28 mouse cellular contexts compared by ENCODE assay signal in genomic region chr12:94589033-94589432, GRCm38 (mm10).
DNase-seq lines count a peak whose midpoint lies in the region; ATAC-seq lines count a peak whose summit lies in the region.
"Had no signal": no experiment of that assay in that cellular context is flagged by ENCODE, and none has a peak within 500 bp of the region (broad histone marks: within the 10 kb centered on the region; RNA-seq: fewer than 3 reads in every experiment).

No protein-coding gene starts in this region.

- no peak for DNase-seq in heart, adult 9 months (ENCODE audit: low spot score in 2 of 2)
- DNase-seq in kidney, adult 11 months: no peak
- no peak for DNase-seq in lung, postnatal 10 days
- DNase-seq in mesoderm, embryonic 11.5 days (ENCODE audit: low read depth, low spot score): peak; percentile 47
- no peak for DNase-seq in thymus, adult 18-20 months
- DNase-seq: adrenal gland, adult 8-10 months; cerebellum, adult 18-20 months; cerebellum, postnatal 14 days; gastrocnemius, adult 2 months; liver; lung, postnatal 14 days; midbrain, embryonic 14.5 days; right cerebral cortex, postnatal 25 days; spleen, adult 18-20 months; thymus, postnatal 14 days had no signal

- no peak overlapping the region for H3K9ac ChIP-seq in heart, embryonic 12.5 days
- H3K9ac ChIP-seq in kidney, embryonic 16.5 days (replicated peaks; ENCODE audit: low read length): no peak overlapping the region
- no peak overlapping the region for H3K9ac ChIP-seq in lung, embryonic 15.5 days
- H3K9ac ChIP-seq: embryonic facial prominence, embryonic 15.5 days; intestine, embryonic 15.5 days; liver, embryonic 15.5 days; neural tube, embryonic 12.5 days had no signal

- peaks cover 13% of the 10 kb centered on the region; the same call in 1 of the 2 replicates for H3K4me1 ChIP-seq in heart, embryonic 12.5 days (replicated peaks)
- H3K4me1 ChIP-seq in kidney, embryonic 16.5 days (ENCODE audit: insufficient read depth, low read length): peaks cover 7% of the 10 kb centered on the region; the same call in 1 of the 2 replicates
- H3K4me1 ChIP-seq in lung, embryonic 15.5 days: peaks cover 6% of the 10 kb centered on the region
- H3K4me1 ChIP-seq: embryonic facial prominence, embryonic 15.5 days; hindbrain, embryonic 10.5 days; intestine, embryonic 15.5 days; liver, embryonic 15.5 days; megakaryocyte, embryonic 14.5 days; neural tube, embryonic 12.5 days had no signal

- ATAC-seq in heart, embryonic 12.5 days (ENCODE audit: insufficient number of reproducible peaks, low FRiP score): peak; percentile 39; the same call in 1 of the 2 replicates
- peak; percentile 51; the same call in 1 of the 2 replicates for ATAC-seq in kidney, embryonic 16.5 days (ENCODE audit: low FRiP score, low TSS enrichment)
- ATAC-seq in lung, embryonic 15.5 days (ENCODE audit: borderline replicate concordance, extremely low read depth, low FRiP score, low TSS enrichment): peak; percentile 35; the same call in 1 of the 2 replicates
- ATAC-seq: forebrain, embryonic 14.5 days; hindbrain, embryonic 16.5 days; intestine, embryonic 15.5 days had no signal

- 0 out of 2 replicates have a peak, but pooled peaks cover 4% of the 10 kb centered on the region for H3K27me3 ChIP-seq in heart, embryonic 12.5 days (replicated peaks)
- no peaks in the 10 kb centered on the region for H3K27me3 ChIP-seq in kidney, embryonic 16.5 days (ENCODE audit: insufficient read depth, low read length)
- H3K27me3 ChIP-seq in lung, embryonic 15.5 days: no peaks in the 10 kb centered on the region
- H3K27me3 ChIP-seq: embryonic facial prominence, embryonic 15.5 days; intestine, embryonic 15.5 days; liver, embryonic 15.5 days; megakaryocyte, embryonic 14.5 days; neural tube, embryonic 12.5 days had no signal

- H3K4me2 ChIP-seq in heart, embryonic 12.5 days: peak overlapping the region; percentile 27
- peak overlapping the region; percentile 16; the same call in 1 of the 2 replicates for H3K4me2 ChIP-seq in kidney, embryonic 16.5 days (replicated peaks; ENCODE audit: low read depth, low read length)
- H3K4me2 ChIP-seq in lung, embryonic 15.5 days: peak overlapping the region; percentile 15; the same call in 1 of the 2 replicates
- H3K4me2 ChIP-seq: embryonic facial prominence, embryonic 15.5 days; intestine, embryonic 15.5 days; liver, embryonic 15.5 days; neural tube, embryonic 12.5 days had no signal

- H3K9me3 ChIP-seq in heart, embryonic 12.5 days (replicated peaks): no peaks in the 10 kb centered on the region
- H3K9me3 ChIP-seq in kidney, embryonic 16.5 days (ENCODE audit: low read length): no peaks in the 10 kb centered on the region
- H3K9me3 ChIP-seq in lung, embryonic 15.5 days: no peaks in the 10 kb centered on the region
- H3K9me3 ChIP-seq: embryonic facial prominence, embryonic 15.5 days; hindbrain, embryonic 10.5 days; intestine, embryonic 15.5 days; limb, embryonic 10.5 days; liver, embryonic 15.5 days; neural tube, embryonic 12.5 days had no signal

- H3K36me3 ChIP-seq in heart, embryonic 12.5 days: no peaks in the 10 kb centered on the region
- H3K36me3 ChIP-seq in kidney, embryonic 16.5 days (ENCODE audit: insufficient read depth, low read length): no peaks in the 10 kb centered on the region
- no peaks in the 10 kb centered on the region for H3K36me3 ChIP-seq in lung, embryonic 15.5 days
- H3K36me3 ChIP-seq: embryonic facial prominence, embryonic 15.5 days; hindbrain, embryonic 10.5 days; intestine, embryonic 15.5 days; limb, embryonic 10.5 days; liver, embryonic 15.5 days; neural tube, embryonic 12.5 days had no signal

- H3K4me3 ChIP-seq in heart, embryonic 12.5 days: 0 out of 2 replicates have a peak overlapping the region, but pooled peaks have one; percentile 3
- H3K4me3 ChIP-seq in kidney, embryonic 16.5 days (ENCODE audit: low read length): no peak overlapping the region
- no peak overlapping the region for H3K4me3 ChIP-seq in lung, embryonic 15.5 days
- H3K4me3 ChIP-seq: embryonic facial prominence, embryonic 15.5 days; gastrocnemius, adult 2 months; hindbrain, embryonic 10.5 days; intestine, embryonic 15.5 days; layer of hippocampus, adult 2 months; limb, embryonic 10.5 days; liver, embryonic 15.5 days; megakaryocyte, embryonic 14.5 days; neural tube, embryonic 12.5 days had no signal

- H3K27ac ChIP-seq in heart, embryonic 12.5 days (ENCODE audit: poor library complexity, severe bottlenecking): peak overlapping the region; percentile 71
- H3K27ac ChIP-seq in kidney, embryonic 16.5 days (ENCODE audit: low read length): peak overlapping the region; percentile 48
- peak overlapping the region; percentile 31; the same call in 1 of the 2 replicates for H3K27ac ChIP-seq in lung, embryonic 15.5 days
- H3K27ac ChIP-seq: embryonic facial prominence, embryonic 15.5 days; gastrocnemius, adult 2 months; hindbrain, embryonic 10.5 days; intestine, embryonic 15.5 days; layer of hippocampus, adult 2 months; limb, embryonic 10.5 days; liver, embryonic 15.5 days; neural tube, embryonic 12.5 days had no signal

- 32% methylated on average over 4 of the region's 4 CpGs for WGBS in heart, embryonic 12.5 days
- 13% methylated on average over 4 of the region's 4 CpGs for WGBS in kidney, embryonic 16.5 days
- WGBS in lung, embryonic 15.5 days: 26% methylated on average over 4 of the region's 4 CpGs
